Mouse (Mus musculus) liver, embryonic 13.5 days (tissue): ENCODE results near the gene Arhgdib. TPM values are rescaled to one million over a fixed set of nuclear protein-coding genes. Genes with fewer than 3 reads are reported as not detected.
"Not testable (repeated sequence)": the region's sequence is repeated elsewhere in the genome, so short reads cannot be mapped to it uniquely, and the experiment has no call there.

ENCODE experiments used
- ATAC-seq: fragments of 200-750 bp; cut with Nextera tagmentation; 2 replicates; pipeline ENCODE4 v1.8.0; 2017; ENCODE audit warnings: low read depth, mild to moderate bottlenecking, moderate number of reproducible peaks, moderate library complexity
- DNase-seq: peaks from one replicate; pipeline ENCODE4 v3.0.0; 2022
- H3K27ac ChIP-seq: fragments of 300-500 bp; sonication (generic); 2 replicates; pipeline ENCODE4 v1.5.1; 2015; ENCODE audit warnings: moderate library complexity, mild to moderate bottlenecking, inconsistent platforms
- H3K27me3 ChIP-seq: fragments of 300-500 bp; sonication (generic); 2 replicates; pipeline ENCODE4 v1.6.1; 2015; ENCODE audit warnings: mild to moderate bottlenecking, inconsistent platforms
- H3K36me3 ChIP-seq: fragments of 300-500 bp; sonication (generic); 2 replicates; pipeline ENCODE4 v1.6.1; 2015; ENCODE audit warnings: mild to moderate bottlenecking, inconsistent platforms
- H3K4me1 ChIP-seq: fragments of 300-500 bp; sonication (generic); replicated peaks from 2 replicates; pipeline ENCODE4 v1.6.1; 2015; ENCODE audit warnings: inconsistent platforms
- H3K4me2 ChIP-seq: fragments of 300-500 bp; sonication (generic); 2 replicates; pipeline ENCODE4 v1.6.1; 2015; ENCODE audit warnings: inconsistent platforms, mild to moderate bottlenecking, moderate library complexity
- H3K4me3 ChIP-seq: fragments of 300-500 bp; sonication (generic); replicated peaks from 2 replicates; pipeline ENCODE4 v1.5.1; 2015; ENCODE audit warnings: mild to moderate bottlenecking, inconsistent platforms
- H3K9ac ChIP-seq: fragments of 300-500 bp; sonication (generic); 2 replicates; pipeline ENCODE4 v1.6.1; 2015; ENCODE audit warnings: mild to moderate bottlenecking, inconsistent platforms
- H3K9me3 ChIP-seq: fragments of 300-500 bp; sonication (generic); replicated peaks from 2 replicates; pipeline ENCODE4 v1.6.1; 2016; ENCODE audit warnings: inconsistent platforms
- WGBS: fragments of 180-500 bp; shearing (Covaris S2); methylation state at CpG from one replicate; pipeline ENCODE4 v1.1.7; 2015; ENCODE audit not compliant: insufficient replicate concordance; 5-methylcytosine and 5-hydroxymethylcytosine counted together
- polyA plus RNA-seq: library from polyadenylated mRNA; unstranded; fragments of >200 nt; fragmentation: Nextera tagmentation; extraction: Ambion mirVana; gene quantifications from 2 replicates; pipeline ENCODE4 v1.2.1, GENCODE M21; 2015

The Arhgdib gene
- polyA plus RNA-seq, 1 experiment from 2014 or later = 107 TPM

DNA sequence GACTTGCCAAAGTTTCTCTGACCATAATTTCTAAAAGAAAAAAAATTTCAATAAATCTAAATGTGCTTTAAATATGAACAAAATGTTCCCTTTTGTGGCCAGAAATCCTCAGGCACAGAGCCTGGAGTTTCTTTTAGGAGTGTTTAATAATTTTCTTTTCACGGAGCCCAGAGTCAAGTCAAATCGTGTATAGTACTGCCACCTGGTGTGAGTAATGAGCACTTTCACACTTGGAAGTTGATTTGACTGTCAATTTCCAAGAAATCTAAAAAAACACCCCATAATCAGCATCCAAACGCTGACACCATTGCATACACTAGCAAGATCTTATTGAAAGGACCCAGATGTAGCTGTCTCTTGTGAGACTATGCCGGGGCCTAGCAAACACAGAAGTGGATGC is 27.2 kb upstream of the Arhgdib start:
- not testable (repeated sequence) for H3K4me3 ChIP-seq, H3K27ac ChIP-seq, H3K4me1 ChIP-seq, DNase-seq, H3K9ac ChIP-seq, H3K27me3 ChIP-seq, H3K4me2 ChIP-seq, H3K9me3 ChIP-seq, H3K36me3 ChIP-seq, ATAC-seq
- WGBS = 21% methylated on average over 4 of the region's 4 CpGs

DNA sequence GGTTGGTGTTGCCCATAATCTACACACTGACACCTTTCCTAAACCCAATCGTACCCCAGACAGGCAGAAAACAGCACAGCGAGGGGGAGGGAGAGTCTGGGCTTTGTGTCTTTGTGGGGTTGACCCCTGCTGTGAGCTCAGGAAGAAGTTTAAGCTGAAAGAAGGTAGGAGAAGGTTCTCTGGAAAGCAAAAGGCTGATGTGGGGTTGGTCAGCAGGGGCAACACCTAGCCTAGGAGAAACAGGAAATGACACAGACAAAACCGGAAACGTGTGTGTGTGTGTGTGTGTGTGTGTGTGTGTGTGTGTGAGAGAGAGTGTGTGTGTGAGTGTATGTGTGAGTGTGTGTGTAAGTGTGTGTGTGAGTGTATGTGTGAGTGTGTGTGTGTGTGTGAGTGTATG is 25.8 kb upstream of the Arhgdib start:
- no peak for ATAC-seq
- no peaks in the 10 kb centered on the region; the same call in 1 of the 2 replicates for H3K4me1 ChIP-seq
- no peaks in the 10 kb centered on the region for H3K36me3 ChIP-seq
- no peak for DNase-seq
- WGBS = 36% methylated on average over 4 of the region's 4 CpGs
- no peaks in the 10 kb centered on the region for H3K9me3 ChIP-seq
- H3K27ac ChIP-seq = no peak overlapping the region
- no peak overlapping the region for H3K4me2 ChIP-seq
- no peak overlapping the region for H3K9ac ChIP-seq
- no peak overlapping the region for H3K4me3 ChIP-seq
- H3K27me3 ChIP-seq = no peaks in the 10 kb centered on the region

DNA sequence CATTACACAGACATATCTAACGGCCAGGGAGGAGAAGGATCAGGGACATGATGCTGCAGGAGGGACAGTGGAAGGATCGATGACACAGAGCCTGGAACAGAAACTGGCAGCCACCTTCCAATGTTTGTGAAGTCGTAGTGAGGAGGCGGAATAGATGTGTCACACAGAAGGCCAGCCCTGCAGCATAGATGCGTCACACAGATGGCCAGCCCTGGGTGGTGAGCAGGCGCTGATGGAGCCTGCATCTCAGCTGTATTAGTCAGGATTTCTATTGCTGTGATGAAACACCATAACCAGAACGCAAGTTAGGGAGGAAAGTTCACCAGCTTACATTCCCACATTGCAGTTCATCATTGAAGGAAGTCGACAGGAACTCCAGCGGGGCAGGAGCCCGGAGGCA is 24.2 kb upstream of the Arhgdib start:
- DNase-seq (no peak), ATAC-seq (no peak)
- no peaks in the 10 kb centered on the region; the same call in 1 of the 2 replicates for H3K4me1 ChIP-seq

DNA sequence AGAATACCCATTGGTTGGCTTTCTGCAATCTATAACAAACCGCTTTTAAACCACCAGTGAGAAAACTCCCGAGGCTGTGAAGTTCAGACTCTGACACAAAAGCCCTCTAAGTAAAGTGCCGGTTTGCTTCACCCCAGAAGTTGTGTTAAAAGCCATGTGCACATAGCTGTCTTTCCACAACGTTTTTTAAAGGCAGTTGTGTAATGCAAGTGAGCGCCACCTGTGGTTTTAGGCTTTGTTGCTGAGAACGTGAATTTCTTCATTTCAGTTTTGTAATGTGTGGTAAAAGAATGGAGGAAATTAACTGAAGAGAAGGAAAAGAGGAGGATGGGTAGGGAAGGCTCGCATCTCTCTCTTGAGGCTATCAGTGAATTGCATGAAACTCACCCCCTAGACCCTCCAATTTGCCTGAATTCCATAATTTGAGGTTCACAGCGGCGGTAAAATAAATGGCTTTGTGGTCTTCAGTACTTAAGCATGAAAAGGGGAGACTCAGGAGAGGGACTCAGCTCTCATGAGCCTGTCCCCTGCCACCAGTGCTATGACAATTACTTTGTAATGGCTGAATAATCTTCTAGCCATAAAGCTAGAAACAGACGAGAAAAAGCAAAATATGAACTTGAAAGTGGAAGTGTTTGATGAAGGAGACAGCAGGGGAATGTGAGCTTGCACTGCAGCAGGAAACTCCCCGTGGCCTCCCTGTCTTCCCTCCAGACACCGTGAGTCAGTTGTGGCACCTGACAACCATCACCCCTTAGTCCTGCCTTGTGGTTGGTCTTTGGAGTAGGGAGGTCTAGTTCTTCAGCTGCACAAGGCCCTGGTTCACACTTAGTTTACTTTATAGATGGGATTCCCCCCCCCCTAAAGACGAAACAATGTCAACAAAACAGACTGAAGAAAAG is 23.2 kb upstream of the Arhgdib start:
- WGBS = 32% methylated on average over 13 of the region's 13 CpGs
- no peaks in the 10 kb centered on the region for H3K36me3 ChIP-seq
- H3K27ac ChIP-seq = 0 out of 2 replicates have a peak overlapping the region, but pooled peaks have one; percentile 29
- DNase-seq (no peak), ATAC-seq (no peak)
- H3K27me3 ChIP-seq = no peaks in the 10 kb centered on the region
- H3K4me3 ChIP-seq = no peak overlapping the region
- no peak overlapping the region for H3K4me2 ChIP-seq
- no peaks in the 10 kb centered on the region; the same call in 1 of the 2 replicates for H3K4me1 ChIP-seq
- H3K9ac ChIP-seq = no peak overlapping the region
- no peaks in the 10 kb centered on the region for H3K9me3 ChIP-seq

More for the DNA sequence above, 24.2 kb upstream of the Arhgdib start:
- 69% methylated on average over 10 of the region's 10 CpGs for WGBS
- Histone ChIP-seq H3K9me3 (no peaks in the 10 kb centered on the region), H3K4me3 (no peak overlapping the region), H3K9ac (no peak overlapping the region), H3K36me3 (no peaks in the 10 kb centered on the region), H3K27me3 (no peaks in the 10 kb centered on the region), H3K27ac (no peak overlapping the region; the same call in 1 of the 2 replicates), H3K4me2 (no peak overlapping the region)

DNA sequence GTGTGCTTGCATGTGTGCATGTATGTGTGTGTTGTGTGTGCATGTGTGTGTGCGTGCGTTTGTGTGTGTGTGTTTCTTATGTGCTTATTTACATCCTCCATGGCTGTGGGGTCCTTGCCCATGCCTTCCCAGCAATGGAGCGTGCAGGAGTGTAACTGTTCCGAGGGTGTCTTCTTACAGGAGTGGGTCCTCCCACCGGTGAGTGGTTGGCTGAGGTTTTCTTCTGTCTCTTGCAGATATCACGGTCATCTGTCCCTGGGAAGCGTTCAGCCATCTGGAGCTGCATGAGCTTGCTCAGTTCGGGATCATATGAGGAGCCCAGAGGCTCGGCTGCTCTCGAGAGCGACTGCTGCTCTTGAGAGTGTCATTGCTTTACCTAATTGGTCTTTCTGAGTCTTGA is 21.3 kb upstream of the Arhgdib start:
- no peak for DNase-seq
- H3K27me3 ChIP-seq = no peaks in the 10 kb centered on the region
- no peaks in the 10 kb centered on the region for H3K36me3 ChIP-seq
- 60% methylated on average over 11 of the region's 11 CpGs for WGBS
- H3K27ac ChIP-seq = no peak overlapping the region
- no peak overlapping the region for H3K4me3 ChIP-seq
- H3K4me2 ChIP-seq = no peak overlapping the region
- H3K9ac ChIP-seq = no peak overlapping the region
- no peaks in the 10 kb centered on the region; the same call in 1 of the 2 replicates for H3K4me1 ChIP-seq
- H3K9me3 ChIP-seq = no peaks in the 10 kb centered on the region
- ATAC-seq = no peak

DNA sequence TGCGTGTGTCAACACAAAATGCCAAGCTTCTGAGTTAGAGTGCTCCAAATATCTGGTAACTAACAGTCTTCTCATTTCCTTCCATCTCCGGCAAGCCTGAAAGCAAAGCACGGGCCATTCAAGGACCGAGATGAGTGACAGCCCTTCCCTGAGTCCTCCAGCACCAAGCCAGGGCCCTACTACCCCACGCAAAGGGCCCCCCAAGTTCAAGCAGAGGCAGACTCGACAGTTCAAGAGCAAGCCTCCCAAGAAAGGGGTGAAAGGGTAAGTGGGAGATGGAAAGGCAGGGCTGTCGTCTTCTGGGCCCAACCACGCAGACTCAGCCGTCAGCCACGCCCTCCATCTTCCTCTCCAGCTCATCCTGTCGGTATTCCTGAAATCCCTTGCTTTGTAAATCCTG is 17.4 kb upstream of the Arhgdib start:
- WGBS = 47% methylated on average over 11 of the region's 11 CpGs
- Histone ChIP-seq H3K9me3 (no peaks in the 10 kb centered on the region), H3K36me3 (no peaks in the 10 kb centered on the region), H3K27me3 (no peaks in the 10 kb centered on the region), H3K9ac (no peak overlapping the region), H3K4me1 (no peaks in the 10 kb centered on the region), H3K4me3 (no peak overlapping the region), H3K4me2 (no peak overlapping the region), H3K27ac (no peak overlapping the region)
- DNase-seq = no peak
- no peak for ATAC-seq

DNA sequence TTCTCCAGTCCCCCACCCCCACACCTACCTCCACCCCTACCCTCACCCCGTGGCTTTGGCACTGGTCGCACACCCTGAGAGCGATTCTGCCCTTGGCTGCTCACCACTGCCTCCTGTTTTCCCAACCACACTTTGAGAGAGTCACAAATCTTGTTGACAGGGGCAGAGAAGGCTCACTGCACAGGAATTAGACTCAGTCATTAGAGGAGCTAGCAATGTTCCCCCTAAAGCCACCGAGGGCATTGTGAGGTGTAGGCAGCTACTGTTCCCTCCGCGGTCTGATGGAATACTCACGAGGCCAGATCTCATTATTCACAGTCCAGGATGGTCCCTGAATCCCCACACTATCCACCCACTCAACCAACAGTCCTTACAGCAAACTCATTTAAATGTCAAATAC is 15.4 kb upstream of the Arhgdib start:
- no peaks in the 10 kb centered on the region for H3K4me1 ChIP-seq
- ATAC-seq (no peak), DNase-seq (no peak)
- no peaks in the 10 kb centered on the region for H3K36me3 ChIP-seq
- no peak overlapping the region for H3K4me3 ChIP-seq
- H3K9ac ChIP-seq = no peak overlapping the region
- H3K9me3 ChIP-seq = no peaks in the 10 kb centered on the region
- H3K27ac ChIP-seq = no peak overlapping the region
- H3K27me3 ChIP-seq = no peaks in the 10 kb centered on the region
- H3K4me2 ChIP-seq = no peak overlapping the region
- WGBS = 37% methylated on average over 7 of the region's 7 CpGs

DNA sequence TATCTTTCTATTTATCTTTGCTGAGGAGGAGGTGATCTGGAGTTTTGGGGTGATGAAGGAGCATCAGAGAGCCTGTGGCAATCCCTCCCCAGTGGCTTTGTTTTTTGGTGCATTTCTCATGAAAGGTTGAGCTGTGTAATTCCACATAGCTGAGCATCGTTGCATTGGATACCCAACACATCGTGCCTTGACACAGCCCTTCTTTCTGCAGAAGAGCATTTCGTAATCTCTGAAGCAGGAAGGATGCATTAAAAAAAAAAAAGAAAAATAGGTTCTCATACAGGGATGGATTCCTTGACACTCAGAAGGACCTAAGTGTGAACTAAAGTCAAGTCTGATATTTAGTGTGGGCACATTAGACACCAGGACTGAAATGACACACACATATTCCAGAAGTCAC is 13.5 kb upstream of the Arhgdib start:
- Histone ChIP-seq H3K4me2 (no peak overlapping the region), H3K9me3 (no peaks in the 10 kb centered on the region), H3K9ac (no peak overlapping the region), H3K36me3 (no peaks in the 10 kb centered on the region), H3K27me3 (no peaks in the 10 kb centered on the region), H3K27ac (no peak overlapping the region), H3K4me3 (no peak overlapping the region), H3K4me1 (no peaks in the 10 kb centered on the region)
- 51% methylated on average over 3 of the region's 3 CpGs for WGBS
- no peak for ATAC-seq
- no peak for DNase-seq

DNA sequence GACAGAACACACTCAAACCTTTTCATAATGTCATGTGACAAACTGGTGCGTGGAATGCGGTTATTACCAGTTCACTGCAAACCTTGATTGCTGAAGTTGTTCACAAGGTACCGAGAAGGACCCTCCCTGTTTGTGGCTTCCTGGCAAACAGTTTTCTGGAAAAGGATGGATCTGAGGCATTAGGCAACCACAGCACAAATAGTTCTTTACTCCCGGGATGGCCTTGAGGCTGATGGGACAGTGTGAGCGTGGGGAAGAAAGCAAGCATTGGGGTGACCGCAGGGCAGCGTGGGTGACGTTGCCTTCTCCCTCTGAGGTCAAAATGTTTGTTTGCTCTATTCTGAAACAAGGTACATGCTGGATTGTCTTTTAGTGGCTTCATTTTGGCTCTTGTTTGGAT is 13.0 kb upstream of the Arhgdib start:
- DNase-seq = no peak
- no peaks in the 10 kb centered on the region for H3K9me3 ChIP-seq

DNA sequence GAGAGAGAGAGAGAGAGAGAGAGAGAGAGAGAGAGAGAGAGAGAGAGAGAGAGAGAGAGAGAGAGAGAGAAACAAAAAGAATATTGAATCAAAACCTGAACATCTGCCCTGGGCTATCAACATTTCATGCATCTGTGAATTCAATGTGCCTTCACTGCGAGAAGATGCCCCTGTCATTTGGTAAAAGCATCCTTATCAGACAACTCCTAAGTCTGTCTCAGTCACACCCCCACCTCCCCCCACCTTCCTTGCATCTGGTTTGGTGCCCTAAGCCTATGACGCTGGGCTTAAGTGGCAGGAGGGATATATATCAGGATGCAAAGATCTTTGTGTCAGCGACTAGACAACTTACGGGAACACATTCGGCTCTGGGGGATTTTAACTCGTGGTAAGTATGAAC is 12.5 kb upstream of the Arhgdib start:
- DNase-seq (no peak), ATAC-seq (no peak)
- H3K4me1 ChIP-seq = no peaks in the 10 kb centered on the region
- H3K9me3 ChIP-seq = no peaks in the 10 kb centered on the region
- no peak overlapping the region for H3K9ac ChIP-seq
- H3K4me3 ChIP-seq = no peak overlapping the region
- H3K27ac ChIP-seq = no peak overlapping the region
- no peaks in the 10 kb centered on the region for H3K27me3 ChIP-seq
- 46% methylated on average over 6 of the region's 6 CpGs for WGBS
- no peak overlapping the region for H3K4me2 ChIP-seq
- H3K36me3 ChIP-seq = no peaks in the 10 kb centered on the region

More for the DNA sequence above, 13.0 kb upstream of the Arhgdib start:
- Histone ChIP-seq H3K36me3 (no peaks in the 10 kb centered on the region), H3K4me3 (no peak overlapping the region), H3K4me1 (no peaks in the 10 kb centered on the region), H3K27me3 (no peaks in the 10 kb centered on the region), H3K27ac (no peak overlapping the region), H3K4me2 (no peak overlapping the region), H3K9ac (no peak overlapping the region)
- ATAC-seq = no peak
- 69% methylated on average over 8 of the region's 8 CpGs for WGBS

DNA sequence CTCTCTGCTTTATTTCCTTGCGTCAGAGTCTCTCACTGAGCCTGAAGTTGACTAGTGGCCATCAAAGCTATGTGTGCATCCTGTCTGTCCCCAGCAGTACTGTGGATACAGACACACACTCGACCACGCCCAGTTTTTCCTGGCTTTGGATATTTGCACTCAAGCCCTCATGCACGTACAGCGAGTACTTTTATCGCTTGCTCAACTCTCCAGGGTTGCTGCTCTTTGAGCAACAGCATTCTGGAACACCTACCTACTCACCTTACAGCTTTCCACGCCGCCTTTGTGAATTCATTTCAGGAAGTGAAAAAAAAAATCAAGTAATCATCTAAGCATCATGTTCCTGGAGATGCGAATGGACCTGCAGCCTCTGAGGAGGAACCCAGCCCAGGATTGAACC is 11.2 kb upstream of the Arhgdib start:
- DNase-seq = no peak
- no peaks in the 10 kb centered on the region for H3K36me3 ChIP-seq
- no peaks in the 10 kb centered on the region for H3K4me1 ChIP-seq
- no peaks in the 10 kb centered on the region for H3K27me3 ChIP-seq
- no peak overlapping the region for H3K4me3 ChIP-seq
- H3K9me3 ChIP-seq = no peaks in the 10 kb centered on the region
- no peak overlapping the region for H3K9ac ChIP-seq
- WGBS = 69% methylated on average over 9 of the region's 9 CpGs
- H3K27ac ChIP-seq = no peak overlapping the region
- ATAC-seq = no peak
- no peak overlapping the region for H3K4me2 ChIP-seq

DNA sequence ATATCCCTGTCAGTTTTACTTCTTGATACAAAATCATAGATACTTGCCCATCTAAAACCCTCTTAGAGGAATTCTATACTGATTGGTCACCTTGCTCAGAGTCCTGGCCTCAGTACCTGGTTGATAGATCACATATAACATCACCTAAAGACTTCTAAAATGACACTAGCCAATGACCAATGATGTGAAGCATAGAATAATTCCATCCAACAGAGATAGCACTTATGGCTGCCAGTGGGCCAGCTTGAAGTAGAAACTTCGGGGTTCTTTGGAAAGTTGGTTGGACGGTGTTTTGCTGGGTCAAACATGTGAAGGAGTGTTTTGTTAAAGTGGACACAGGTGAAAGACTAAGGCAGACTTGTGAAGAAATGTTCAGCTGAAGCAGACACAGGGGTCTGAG is 8.5 kb upstream of the Arhgdib start:
- Histone ChIP-seq H3K4me2 (no peak overlapping the region), H3K9me3 (no peaks in the 10 kb centered on the region), H3K4me3 (no peak overlapping the region), H3K9ac (no peak overlapping the region), H3K27ac (no peak overlapping the region), H3K36me3 (no peaks in the 10 kb centered on the region), H3K4me1 (0 out of 2 replicates have a peak, but pooled peaks cover 2% of the 10 kb centered on the region), H3K27me3 (no peaks in the 10 kb centered on the region)
- DNase-seq (no peak), ATAC-seq (no peak)
- WGBS = 69% methylated on average over 2 of the region's 2 CpGs
